Comparison of ENCODE assay signal across 18 mouse cellular contexts in genomic region chr7:19162928-19163327, GRCm38 (mm10). TPM values are rescaled to one million over a fixed set of nuclear protein-coding genes. Genes with fewer than 3 reads are reported as not detected.
DNase-seq lines count a peak whose midpoint lies in the region; ATAC-seq and TF ChIP-seq lines count a peak whose summit lies in the region.
"Had no signal": no experiment of that assay in that cellular context is flagged by ENCODE, and none has a peak within 500 bp of the region (broad histone marks: within the 10 kb centered on the region; RNA-seq: fewer than 3 reads in every experiment).

No protein-coding gene starts in this region.

- H3K36me3 ChIP-seq in lung, postnatal 0 days (ENCODE audit: insufficient read depth, low read length), result no peaks in the 10 kb centered on the region
- H3K36me3 ChIP-seq in testis, adult 2 months (ENCODE audit: control insufficient read depth, insufficient read depth, low read length), result no peaks in the 10 kb centered on the region

- peak; percentile 71 for DNase-seq in lung, postnatal 0 days (ENCODE audit: low spot score)
- DNase-seq in lung, postnatal 25 days (ENCODE audit: low spot score), result no peak
- DNase-seq in testis, postnatal 10 days (ENCODE audit: low spot score), result no peak
- DNase-seq: adrenal gland, adult 2 months; adrenal gland, adult 8-10 months; adrenal gland, postnatal 10 days; adrenal gland, postnatal 14 days; adrenal gland, postnatal 25 days; adrenal gland, postnatal 36 days; B cell, adult 2 months; cerebellum, adult 11 months; cerebellum, adult 11-12 months; cerebellum, adult 18-20 months had no signal

- peaks cover 14% of the 10 kb centered on the region; the same call in 1 of the 2 replicates for H3K4me1 ChIP-seq in lung, postnatal 0 days (ENCODE audit: insufficient read depth, low read depth, low read length)
- H3K4me1 ChIP-seq in testis, adult 2 months (ENCODE audit: control insufficient read depth, insufficient read depth, low read length), result peaks cover 29% of the 10 kb centered on the region

- H3K4me3 ChIP-seq in lung, postnatal 0 days (ENCODE audit: low read depth, low read length), result no peak overlapping the region
- H3K4me3 ChIP-seq in testis, adult 2 months (ENCODE audit: control insufficient read depth, low read depth, low read length), result peak overlapping the region; percentile 62

- peak; percentile 45 for ATAC-seq in lung, postnatal 0 days
- ATAC-seq: activated CD4-positive, CD25-positive, alpha-beta regulatory T cell, adult 4 months; CD4-positive, CD25-positive, alpha-beta regulatory T cell, adult 4 months; Patski had no signal

- no peak for TF ChIP-seq POLR2A in testis, adult 2 months (IDR thresholded peaks at IDR 0.05; ENCODE audit: control insufficient read depth, low read depth, low read length)

- peak; percentile 57; the same call in 1 of the 2 replicates for TF ChIP-seq EP300 in lung, postnatal 0 days (IDR thresholded peaks at IDR 0.05)

- WGBS in lung, postnatal 0 days, result 63% methylated on average over 7 of the region's 7 CpGs

- no peak overlapping the region for H3K4me2 ChIP-seq in lung, postnatal 0 days (replicated peaks; ENCODE audit: low read depth, low read length)

- H3K27ac ChIP-seq in lung, postnatal 0 days (ENCODE audit: low read length), result no peak overlapping the region
- no peak overlapping the region for H3K27ac ChIP-seq in testis, adult 2 months (ENCODE audit: control insufficient read depth, insufficient read depth, low read depth, low read length)

- TF ChIP-seq CTCF in lung, postnatal 0 days (IDR thresholded peaks at IDR 0.05), result no peak
- TF ChIP-seq CTCF in testis, adult 2 months (IDR thresholded peaks at IDR 0.05; ENCODE audit: control insufficient read depth, insufficient read depth, insufficient replicate concordance, low read depth, low read length), result no peak

- no peak overlapping the region for H3K9ac ChIP-seq in lung, postnatal 0 days (replicated peaks; ENCODE audit: low read depth)

- H3K27me3 ChIP-seq in lung, postnatal 0 days (replicated peaks; ENCODE audit: insufficient read depth, low read length), result peaks cover 7% of the 10 kb centered on the region; the same call in 1 of the 2 replicates
- no peaks in the 10 kb centered on the region for H3K27me3 ChIP-seq in testis, adult 2 months (ENCODE audit: control insufficient read depth, insufficient read depth, low read length)

- no peaks in the 10 kb centered on the region for H3K9me3 ChIP-seq in lung, postnatal 0 days (ENCODE audit: low read length)
- H3K9me3 ChIP-seq: G1E had no signal

RNA-seq across cellular contexts. Expression of gene Gipr, which starts 3.0 kb away (rescaled TPM):
- 0.80 and 1.0 TPM in 2 replicates for polyA plus RNA-seq in lung, postnatal 0 days (2015; fragmentation: Nextera tagmentation; extraction: Ambion mirVana)
- polyA plus RNA-seq in testis, adult 2 months (2012; rRNA removed), result 20.9 and 24.3 TPM in 2 replicates
- polyA plus RNA-seq: activated CD4-positive, CD25-positive, alpha-beta regulatory T cell, adult 4 months; CD4-positive, CD25-positive, alpha-beta regulatory T cell, adult 4 months had no signal

RNA-seq across cellular contexts. Expression of gene Eml2, which starts 13.3 kb away (rescaled TPM):
- 17.9 and 21.7 TPM in 2 replicates for polyA plus RNA-seq in lung, postnatal 0 days (2015; fragmentation: Nextera tagmentation; extraction: Ambion mirVana)
- polyA plus RNA-seq in testis, adult 2 months (2012; rRNA removed), result 11.1 and 12.9 TPM in 2 replicates

RNA-seq across cellular contexts. Expression of gene Snrpd2, which starts 13.4 kb away (rescaled TPM):
- 63.2 and 65.2 TPM in 2 replicates for polyA plus RNA-seq in lung, postnatal 0 days (2015; fragmentation: Nextera tagmentation; extraction: Ambion mirVana)
- 135 and 140 TPM in 2 replicates for polyA plus RNA-seq in testis, adult 2 months (2012; rRNA removed)

RNA-seq across cellular contexts. Expression of gene Qpctl, which starts 13.8 kb away (rescaled TPM):
- 14.1 and 14.5 TPM in 2 replicates for polyA plus RNA-seq in lung, postnatal 0 days (2015; fragmentation: Nextera tagmentation; extraction: Ambion mirVana)
- polyA plus RNA-seq in testis, adult 2 months (2012; rRNA removed), result 12.7 and 13.5 TPM in 2 replicates

RNA-seq across cellular contexts. Expression of gene Fbxo46, which starts 43.3 kb away (rescaled TPM):
- 9.9 and 10.1 TPM in 2 replicates for polyA plus RNA-seq in lung, postnatal 0 days (2015; fragmentation: Nextera tagmentation; extraction: Ambion mirVana)
- 49.3 and 59.7 TPM in 2 replicates for polyA plus RNA-seq in testis, adult 2 months (2012; rRNA removed)

Comparison
In these comparisons a context has a peak if more than half of its experiments do, and no peak if none do; other contexts are left out.
1. RNA of gene Gipr, which starts 3.0 kb away (polyA plus RNA-seq): 20.9 to 24.3 TPM in testis, adult 2 months; 0.80 to 1.0 TPM in lung, postnatal 0 days; every median in the first group is over 10 times any median in the second.